10 mouse cellular contexts compared by ENCODE assay signal in genomic region chr6:140819451-140819878, GRCm38 (mm10).
DNase-seq lines count a peak whose midpoint lies in the region; ATAC-seq lines count a peak whose summit lies in the region.
"Had no signal": no experiment of that assay in that cellular context is flagged by ENCODE, and none has a peak within 500 bp of the region (broad histone marks: within the 10 kb centered on the region; RNA-seq: fewer than 3 reads in every experiment).

No protein-coding gene starts in this region.

- no peaks in the 10 kb centered on the region for H3K9me3 ChIP-seq in heart, embryonic 13.5 days
- no peaks in the 10 kb centered on the region for H3K9me3 ChIP-seq in forebrain, embryonic 11.5 days (ENCODE audit: control insufficient read depth, low read length)

- ATAC-seq in heart, embryonic 13.5 days (ENCODE audit: extremely low read depth, insufficient number of reproducible peaks, low FRiP score, low TSS enrichment), result 0 out of 2 replicates have a peak, but pooled peaks have one; percentile 21
- ATAC-seq in granulocyte monocyte progenitor cell, adult 5-6 weeks (replicated peaks; ENCODE audit: poor library complexity, severe bottlenecking), result peak; percentile 73
- ATAC-seq in forebrain, embryonic 11.5 days (replicated peaks; ENCODE audit: low FRiP score), result no peak

- no peak overlapping the region for H3K4me2 ChIP-seq in heart, embryonic 13.5 days
- no peak overlapping the region for H3K4me2 ChIP-seq in forebrain, embryonic 11.5 days (ENCODE audit: low read depth, low read length, severe bottlenecking)

- no peak overlapping the region for H3K4me3 ChIP-seq in heart, embryonic 13.5 days
- H3K4me3 ChIP-seq in forebrain, embryonic 11.5 days (ENCODE audit: low read depth, low read length), result no peak overlapping the region
- H3K4me3 ChIP-seq: gastrocnemius, adult 2 months had no signal

- no peak overlapping the region for H3K27ac ChIP-seq in heart, embryonic 13.5 days (replicated peaks)
- H3K27ac ChIP-seq in forebrain, embryonic 11.5 days (ENCODE audit: low read depth, low read length), result no peak overlapping the region
- H3K27ac ChIP-seq: gastrocnemius, adult 2 months had no signal

- no peaks in the 10 kb centered on the region for H3K36me3 ChIP-seq in heart, embryonic 13.5 days
- no peaks in the 10 kb centered on the region for H3K36me3 ChIP-seq in forebrain, embryonic 11.5 days (ENCODE audit: control insufficient read depth, insufficient read depth, low read length)

- 64% methylated on average over 8 of the region's 8 CpGs for WGBS in heart, embryonic 13.5 days
- 90% methylated on average over 8 of the region's 8 CpGs for whole genome bisulfite sequencing in forebrain, embryonic 11.5 days

- H3K9ac ChIP-seq in heart, embryonic 13.5 days, result no peak overlapping the region
- no peak overlapping the region for H3K9ac ChIP-seq in forebrain, embryonic 11.5 days (ENCODE audit: low read length)

- 0 out of 2 replicates have a peak, but pooled peaks cover 2% of the 10 kb centered on the region for H3K4me1 ChIP-seq in heart, embryonic 13.5 days
- H3K4me1 ChIP-seq in forebrain, embryonic 11.5 days (replicated peaks; ENCODE audit: control insufficient read depth, insufficient read depth, low read length), result no peaks in the 10 kb centered on the region

- H3K27me3 ChIP-seq in heart, embryonic 13.5 days (replicated peaks), result no peaks in the 10 kb centered on the region
- H3K27me3 ChIP-seq in forebrain, embryonic 11.5 days (ENCODE audit: control insufficient read depth, insufficient read depth, low read length), result no peaks in the 10 kb centered on the region

- intact Hi-C loops in left cerebral cortex, postnatal 10 days (cut with DNase I), result no loop called here

- DNase-seq in heart, adult 11 months, result no peak
- peak; percentile 45 for DNase-seq in CD4-positive, CD25-positive, alpha-beta regulatory T cell, adult 2 months (ENCODE audit: low read depth, low spot score)
- DNase-seq in lung, postnatal 36 days, result peak; percentile 14
- no peak for DNase-seq in forebrain, embryonic 11.5 days (ENCODE audit: low spot score)
- DNase-seq in embryo, embryonic 11 days, result no peak
- DNase-seq in left cerebral cortex, postnatal 10 days (ENCODE audit: extremely low spot score in 1 of 2, low spot score in 2 of 2), result no peak
- DNase-seq: cerebellum, adult 11-12 months; gastrocnemius, adult 2 months had no signal

Comparison
In these comparisons a context has a peak if more than half of its experiments do, and no peak if none do; other contexts are left out.
1. DNase-seq: peak in CD4-positive, CD25-positive, alpha-beta regulatory T cell, adult 2 months (single experiment) and lung, postnatal 36 days (single experiment); none in heart, adult 11 months (single experiment), forebrain, embryonic 11.5 days (single experiment), embryo, embryonic 11 days (single experiment) and left cerebral cortex, postnatal 10 days (0 of 2).